Mouse (Mus musculus) megakaryocyte, embryonic 14.5 days (primary cell): ENCODE results near the gene Dnm2.

Experiments used
- FLI1 ChIP-seq: IDR thresholded peaks from 2 replicates; pipeline ENCODE4 v1.6.1; 2012; ENCODE audit warnings: low read length, inconsistent platforms, mixed read lengths
- GATA1 ChIP-seq: IDR thresholded peaks from 3 replicates; pipeline ENCODE4 v1.6.1; 2012; ENCODE audit warnings: mixed read lengths, low read length, inconsistent platforms, borderline replicate concordance

- no peak for TF ChIP-seq GATA1
- no peak for TF ChIP-seq FLI1
Observed at GRCm38 (mm10) chr9:21379195-21379594, 45.5 kb upstream of the Dnm2 start.
